Mouse (Mus musculus): Measurements from ENCODE around the gene Reg2. TPM values are rescaled to one million over a fixed set of nuclear protein-coding genes. Genes with fewer than 3 reads are reported as not detected.

The Reg2 gene
- not detected in 2 replicates for polyA plus RNA-seq (2012; ENCODE audit: low replicate concordance)

GRCm38 (mm10) chr6:78395323-78395722, at the start of gene Reg2:
Gene Reg2, plus strand, starts transcription at chr6:78395623.

GRCm38 (mm10) chr6:78370357-78370756, 25.1 kb upstream of the Reg2 start, which contains the start of gene Reg3b:
Gene Reg3b, plus strand, starts transcription at chr6:78370657.

DNA sequence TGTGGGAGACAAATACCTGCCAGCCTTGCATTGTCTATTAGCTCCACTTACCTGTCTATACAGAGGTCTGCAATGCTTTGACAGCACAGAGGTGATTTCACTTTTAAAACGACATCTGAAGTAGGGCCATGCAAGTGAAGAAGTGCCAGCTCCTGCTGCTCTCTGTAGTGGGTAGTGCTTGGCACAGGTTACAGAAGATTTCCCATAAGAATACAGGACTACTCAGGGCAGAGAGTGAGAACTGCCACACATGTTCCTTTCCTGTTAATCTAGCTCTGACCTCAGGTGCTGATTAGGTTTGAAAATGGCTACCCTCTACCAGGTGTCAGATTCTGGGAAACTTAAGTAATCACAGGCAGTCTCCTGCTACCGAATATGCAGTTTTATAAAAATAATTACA, 16.7 kb upstream of the Reg2 start, which contains the start of gene Reg3d:
Reg3d (minus strand) TSS at position 101 of the 400 bp plus-strand sequence.

GRCm38 (mm10) chr6:78380409-78380808, 15.0 kb upstream of the Reg2 start, which contains the start of gene Reg3a:
Gene Reg3a, plus strand, starts transcription at chr6:78380709.

DNA sequence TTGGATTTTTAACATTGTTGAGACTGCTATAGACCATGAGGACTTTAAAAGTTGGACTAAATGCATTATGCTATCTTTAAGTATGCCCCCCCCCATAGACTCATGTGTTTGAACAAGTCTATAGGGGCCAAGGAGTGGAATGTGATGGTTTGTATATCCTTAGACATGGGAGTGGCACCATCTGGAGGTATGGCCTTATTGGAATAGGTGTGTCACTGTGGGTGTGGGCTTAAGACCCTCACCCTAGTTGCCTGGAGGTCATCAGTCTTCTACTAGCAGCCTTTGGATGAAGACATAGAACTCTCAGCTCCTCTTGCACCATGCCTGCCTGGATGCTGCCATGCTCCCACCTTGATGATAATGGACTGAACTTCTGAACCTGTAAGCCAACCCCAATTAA, 27.0 kb downstream of the Reg2 start, which contains the start of gene Reg1:
Reg1 (plus strand) TSS at position 301 of the 400 bp plus-strand sequence.

Other genes with a start within 250 kb of the Reg2 start
- not detected in 2 replicates for gene Reg3b, start 25.0 kb upstream of the Reg2 start, polyA plus RNA-seq (2012; ENCODE audit: low replicate concordance)
- gene Reg3d, start 16.8 kb upstream of the Reg2 start, polyA plus RNA-seq (2012; ENCODE audit: low replicate concordance), result not detected in 2 replicates
- not detected in 2 replicates for gene Reg3a, start 14.9 kb upstream of the Reg2 start, polyA plus RNA-seq (2012; ENCODE audit: low replicate concordance)
- not detected in 2 replicates for gene Reg1, start 27.1 kb downstream of the Reg2 start, polyA plus RNA-seq (2012; ENCODE audit: low replicate concordance)
- gene Reg3g, start 73.2 kb downstream of the Reg2 start, polyA plus RNA-seq (2012; ENCODE audit: low replicate concordance), result not detected in 2 replicates

All from hematopoietic multipotent progenitor cell, adult 10-12 weeks (in vitro differentiated cells).